Mouse (Mus musculus): ENCODE results near the gene Rev1. TPM values are rescaled to one million over a fixed set of nuclear protein-coding genes. Genes with fewer than 3 reads are reported as not detected.

The Rev1 gene
- polyA plus RNA-seq (2014; fragmentation: Illumina TruSeq; extraction: RNeasy Lipid Tissue Mini Kit (QIAGEN cat#74804); ENCODE audit: low read depth, low replicate concordance): 27.6 TPM

DNA sequence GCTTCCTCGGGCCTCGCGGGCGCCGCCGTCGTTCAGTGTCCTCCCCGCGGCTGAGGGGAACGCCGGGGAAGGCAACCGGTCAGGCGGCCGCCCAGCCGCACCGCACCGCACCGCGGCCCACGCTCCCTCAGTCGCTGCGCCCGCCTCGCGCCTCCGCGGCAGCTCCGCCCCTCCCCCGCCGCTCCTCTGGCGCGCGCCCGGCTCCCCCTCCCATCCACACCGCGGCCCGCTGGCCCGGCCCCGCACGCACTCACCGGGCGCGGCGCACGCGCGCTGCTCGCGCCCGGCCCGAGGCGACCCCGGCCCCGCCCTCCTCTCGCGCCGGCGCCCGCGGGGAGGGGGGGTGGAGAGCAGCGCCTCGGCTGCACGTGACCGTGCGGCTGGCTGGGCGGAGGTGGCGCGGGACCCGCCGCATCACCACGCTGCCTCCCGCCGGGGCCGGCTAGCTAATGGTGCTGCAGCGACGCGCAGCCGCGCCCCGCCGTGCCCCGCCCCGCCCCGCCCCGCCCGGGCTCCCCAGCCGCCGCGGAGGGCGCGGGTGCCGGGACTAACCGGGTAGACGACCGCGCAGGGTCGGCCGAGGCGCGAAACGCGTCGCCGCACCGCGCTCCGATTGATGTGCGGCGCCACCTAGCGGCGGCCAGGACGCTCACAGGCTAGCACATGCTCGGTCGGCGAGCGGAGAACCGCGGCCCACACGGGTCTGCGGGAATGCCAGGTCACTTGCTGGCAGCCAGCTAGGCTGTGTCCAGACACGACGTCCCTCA, at the start of gene Rev1:
TSS of gene Rev1 (minus strand) at position 301 of the 767 bp plus-strand sequence.

Other genes starting within 250 kb of the Rev1 start
- gene Mitd1, start 239.4 kb downstream of the Rev1 start, polyA plus RNA-seq (2014; fragmentation: Illumina TruSeq; extraction: RNeasy Lipid Tissue Mini Kit (QIAGEN cat#74804); ENCODE audit: low read depth, low replicate concordance): 55.3 TPM
- 292 TPM for gene Mrpl30, start 239.3 kb downstream of the Rev1 start, polyA plus RNA-seq (2014; fragmentation: Illumina TruSeq; extraction: RNeasy Lipid Tissue Mini Kit (QIAGEN cat#74804); ENCODE audit: low read depth, low replicate concordance)
- not detected for gene Lyg2, start 213.3 kb downstream of the Rev1 start, polyA plus RNA-seq (2014; fragmentation: Illumina TruSeq; extraction: RNeasy Lipid Tissue Mini Kit (QIAGEN cat#74804); ENCODE audit: low read depth, low replicate concordance)
- gene Lyg1, start 172.0 kb downstream of the Rev1 start, polyA plus RNA-seq (2014; fragmentation: Illumina TruSeq; extraction: RNeasy Lipid Tissue Mini Kit (QIAGEN cat#74804); ENCODE audit: low read depth, low replicate concordance): not detected
- gene Txndc9, start 131.9 kb downstream of the Rev1 start, polyA plus RNA-seq (2014; fragmentation: Illumina TruSeq; extraction: RNeasy Lipid Tissue Mini Kit (QIAGEN cat#74804); ENCODE audit: low read depth, low replicate concordance): 193 TPM
- 135 TPM for gene Eif5b, start 131.8 kb downstream of the Rev1 start, polyA plus RNA-seq (2014; fragmentation: Illumina TruSeq; extraction: RNeasy Lipid Tissue Mini Kit (QIAGEN cat#74804); ENCODE audit: low read depth, low replicate concordance)

Measured in adrenal gland, adult 10 weeks (tissue).